Mouse (Mus musculus) right cerebral cortex, adult 18-20 months (tissue): ENCODE data around the gene Tulp4.
A peak's percentile ranks its signal among the peaks of the same experiment; 100 is the strongest.

Experiments
- DNase-seq: peaks from one replicate; pipeline ENCODE4 v3.0.0; 2022; ENCODE audit warnings: mixed read lengths

The Tulp4 gene

DNA sequence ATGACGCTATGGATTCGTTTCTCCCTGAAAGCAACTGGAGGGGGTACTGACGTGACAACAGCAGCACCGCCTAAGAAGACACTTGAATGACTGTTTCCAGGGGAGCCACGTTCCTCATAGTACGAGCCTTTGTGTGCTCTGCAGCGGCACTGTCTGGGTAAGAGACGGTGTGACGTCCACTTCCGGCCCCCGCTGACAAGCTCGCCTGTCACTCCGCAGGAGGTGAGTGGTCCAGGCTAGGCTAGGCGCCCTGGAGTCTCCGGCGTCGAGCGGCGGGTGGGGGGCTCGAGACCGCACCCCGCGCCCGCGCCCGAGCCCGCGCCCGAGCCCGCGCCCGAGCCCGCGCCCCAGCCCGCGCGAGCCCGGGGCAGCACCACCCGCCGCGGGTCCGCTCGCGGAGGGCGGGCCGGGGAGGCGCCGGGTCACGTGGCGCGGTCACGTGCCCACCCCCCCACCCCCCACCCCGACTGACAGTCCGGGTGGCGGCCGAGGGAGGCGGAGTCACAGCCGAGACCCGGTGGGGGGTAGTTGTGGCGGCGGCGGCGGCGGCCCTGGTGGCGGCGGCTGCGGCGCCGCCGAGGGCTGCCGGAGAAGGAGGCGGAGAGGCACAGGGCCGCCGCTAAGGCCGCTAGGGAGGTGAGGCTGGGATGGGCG, at the start of gene Tulp4:
Gene Tulp4, plus strand, starts transcription at position 77 of the 654 bp plus-strand sequence.
- DNase-seq: peak; percentile 89

- DNase-seq: no peak
Measured at GRCm38 (mm10) chr17:6062793-6063192, 43.4 kb upstream of the Tulp4 start.

DNA sequence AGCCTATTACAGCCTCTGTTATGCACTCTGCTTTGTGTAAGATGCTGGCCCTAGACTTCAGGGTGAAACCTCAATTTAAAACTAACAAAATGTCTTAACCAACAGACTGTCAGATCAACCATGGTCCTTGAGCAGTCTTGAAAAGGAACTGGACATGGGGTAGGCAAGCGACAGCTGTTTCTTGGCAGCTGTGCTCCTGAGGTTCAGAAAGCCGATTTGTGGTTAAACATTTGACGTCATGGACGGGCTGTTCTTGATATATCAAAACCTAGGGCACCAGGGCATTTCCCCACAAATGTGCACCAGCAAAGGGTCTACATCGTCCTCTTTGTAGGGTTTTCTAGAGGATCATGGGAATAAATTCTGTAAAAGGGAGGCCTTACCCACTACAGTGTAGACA, 42.7 kb upstream of the Tulp4 start:
- DNase-seq: no peak

DNA sequence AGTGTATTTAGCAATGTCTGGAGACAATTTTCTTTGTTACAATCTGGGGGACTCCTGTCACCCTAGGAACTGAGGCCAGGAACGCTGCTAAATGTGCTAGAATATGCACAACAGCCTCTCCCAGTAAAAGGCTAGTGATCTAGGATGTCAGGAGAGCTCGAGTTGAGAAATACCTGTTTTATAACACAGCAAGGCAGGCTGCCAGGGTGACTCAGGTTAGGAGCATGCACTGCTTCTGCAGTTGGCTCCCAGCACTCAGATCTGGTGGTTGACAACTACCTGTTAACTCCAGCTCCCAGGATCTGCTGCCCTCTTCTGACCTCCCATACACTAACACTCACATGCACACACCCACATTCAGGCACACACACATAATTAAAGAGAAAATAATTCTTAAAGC, 40.2 kb upstream of the Tulp4 start:
- DNase-seq: no peak

DNA sequence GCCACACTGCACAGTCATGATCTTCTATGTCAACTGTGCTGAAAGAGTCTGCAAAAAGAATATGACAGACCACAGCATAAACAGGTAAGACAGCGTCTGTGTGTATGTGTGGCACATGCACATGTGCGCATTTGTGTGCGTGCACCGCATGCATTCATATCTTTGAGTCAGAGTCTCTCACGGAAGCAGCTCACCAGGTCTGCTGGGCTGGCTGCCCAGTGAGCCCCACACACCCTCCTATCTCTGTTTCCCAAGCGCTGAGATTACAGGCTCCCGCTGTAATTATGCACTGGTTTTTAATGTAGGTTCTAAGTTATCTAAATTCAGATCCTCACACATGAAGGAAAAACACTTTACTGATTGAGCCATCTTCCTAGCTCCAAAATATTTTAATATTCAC, 38.6 kb upstream of the Tulp4 start:
- no peak for DNase-seq

- no peak for DNase-seq
Measured at GRCm38 (mm10) chr17:6069866-6070265, 36.4 kb upstream of the Tulp4 start.

DNA sequence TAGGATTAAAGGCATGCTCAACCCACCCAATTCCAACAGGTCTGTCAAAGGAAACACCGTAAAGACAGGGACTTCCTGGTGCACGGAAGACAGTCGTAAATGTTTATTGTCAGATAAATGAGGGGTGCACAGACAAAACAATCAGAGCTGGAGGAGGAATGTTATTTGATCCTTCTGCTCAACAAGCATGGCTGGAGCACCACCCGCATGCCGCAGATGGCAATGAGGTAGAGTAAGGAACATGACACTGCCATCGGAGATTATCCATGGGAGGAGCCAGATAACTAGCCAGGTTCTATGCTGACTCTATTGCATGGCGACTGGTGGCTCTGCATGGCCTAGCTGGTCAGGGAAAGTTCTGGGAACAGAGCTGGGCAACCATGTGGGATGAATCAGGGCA, 32.8 kb upstream of the Tulp4 start:
- DNase-seq: no peak

DNA sequence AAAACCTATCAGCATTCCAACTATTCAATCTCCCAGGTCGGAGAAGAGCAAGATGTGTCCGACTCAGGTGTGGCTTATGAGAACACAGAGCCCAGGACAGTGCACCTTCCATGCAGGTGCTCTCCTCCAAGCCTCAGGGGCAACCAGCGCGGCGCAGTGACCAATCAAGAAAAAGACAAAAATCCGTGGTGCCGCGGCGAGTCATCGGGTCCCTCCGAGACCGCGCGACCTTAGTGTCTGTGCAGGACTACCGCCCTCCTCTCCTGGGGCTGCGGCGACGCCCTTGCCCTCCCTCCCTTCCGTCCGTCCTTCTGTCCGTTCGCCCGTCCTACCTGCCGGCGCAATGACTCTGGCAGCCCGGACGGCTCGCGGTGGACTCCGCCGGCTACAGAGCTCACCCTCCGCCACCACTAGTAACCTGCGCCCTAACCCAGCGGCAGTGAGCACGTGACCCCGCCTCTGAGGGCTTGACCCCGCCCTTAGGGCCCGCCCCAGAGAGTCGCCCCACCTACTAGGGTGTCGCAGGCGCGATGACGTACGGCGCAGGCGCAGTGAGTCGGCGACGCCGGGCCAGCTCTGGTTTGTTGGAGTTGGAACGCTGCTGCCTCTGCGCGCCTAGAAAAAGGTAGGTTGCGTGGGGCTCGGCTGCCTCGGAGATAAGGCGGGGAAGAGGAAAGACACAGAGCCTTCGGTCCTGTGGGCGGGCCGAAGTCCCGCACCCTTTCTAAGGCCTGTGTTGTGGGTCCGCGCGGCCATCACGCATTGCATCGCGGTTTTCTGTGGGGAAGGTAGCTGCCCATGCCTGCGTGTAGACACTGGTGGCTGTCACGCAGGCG, 26.7 kb upstream of the Tulp4 start, which contains the start of the genes Serac1 and Gtf2h5:
Gene Serac1, minus strand, starts transcription at position 455 of the 836 bp plus-strand sequence.
Gene Gtf2h5, plus strand, starts transcription at position 500 of the 836 bp plus-strand sequence.
- DNase-seq: peak; percentile 98

DNA sequence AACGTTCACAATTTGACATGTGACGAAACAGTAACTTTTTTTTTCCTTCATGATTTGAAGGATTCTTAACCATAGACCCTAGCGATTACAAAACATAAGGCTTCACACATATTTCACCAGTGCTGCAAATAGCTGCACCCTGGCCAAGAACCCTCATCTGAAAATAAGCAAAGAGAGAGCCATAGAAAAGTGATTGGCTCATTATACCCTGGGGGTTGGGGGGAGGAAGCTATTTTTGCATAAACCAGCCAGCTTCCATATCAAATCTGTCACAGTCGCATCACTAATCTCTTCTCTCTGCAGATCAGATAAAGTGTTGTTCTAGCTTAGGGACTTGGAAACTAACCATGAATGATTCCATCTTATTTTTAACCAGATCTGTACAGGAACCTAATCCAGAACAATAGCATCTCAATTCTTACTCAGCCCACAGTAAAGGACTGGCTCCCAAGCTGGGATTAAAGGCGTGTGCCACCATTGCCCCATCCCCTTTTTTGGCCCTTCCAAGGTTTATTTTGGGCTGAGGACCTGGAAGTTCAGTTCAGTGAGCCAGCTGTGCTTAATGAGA, 22.8 kb upstream of the Tulp4 start:
- no peak for DNase-seq

- no peak for DNase-seq
Measured at GRCm38 (mm10) chr17:6091604-6092003, 14.6 kb upstream of the Tulp4 start.

- DNase-seq: no peak
Measured at GRCm38 (mm10) chr17:6095579-6095978, 10.7 kb upstream of the Tulp4 start.

DNA sequence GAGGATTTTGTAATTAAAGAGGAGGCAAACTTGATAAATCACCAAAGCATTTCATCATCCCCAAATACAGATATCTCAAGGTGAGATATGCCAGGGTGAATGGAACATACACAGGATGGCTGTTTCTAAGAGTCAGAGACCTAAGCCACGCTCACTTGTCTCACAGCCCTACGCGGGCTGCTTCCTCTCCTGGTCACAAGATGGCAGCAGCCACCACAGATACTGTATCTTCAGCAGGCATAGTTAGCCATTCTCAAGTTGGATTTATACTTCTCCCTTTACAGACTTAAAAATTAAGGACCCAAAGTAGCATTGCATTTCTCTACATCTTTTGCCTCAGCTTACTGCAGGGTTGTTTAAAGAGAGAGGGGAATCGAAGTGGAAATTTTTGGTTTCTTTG, 8.4 kb upstream of the Tulp4 start:
- peak; percentile 55 for DNase-seq

- no peak for DNase-seq
Measured at GRCm38 (mm10) chr17:6102287-6102686, 4.0 kb upstream of the Tulp4 start.

- no peak for DNase-seq
Measured at GRCm38 (mm10) chr17:6103566-6103965, 2.7 kb upstream of the Tulp4 start.

DNA sequence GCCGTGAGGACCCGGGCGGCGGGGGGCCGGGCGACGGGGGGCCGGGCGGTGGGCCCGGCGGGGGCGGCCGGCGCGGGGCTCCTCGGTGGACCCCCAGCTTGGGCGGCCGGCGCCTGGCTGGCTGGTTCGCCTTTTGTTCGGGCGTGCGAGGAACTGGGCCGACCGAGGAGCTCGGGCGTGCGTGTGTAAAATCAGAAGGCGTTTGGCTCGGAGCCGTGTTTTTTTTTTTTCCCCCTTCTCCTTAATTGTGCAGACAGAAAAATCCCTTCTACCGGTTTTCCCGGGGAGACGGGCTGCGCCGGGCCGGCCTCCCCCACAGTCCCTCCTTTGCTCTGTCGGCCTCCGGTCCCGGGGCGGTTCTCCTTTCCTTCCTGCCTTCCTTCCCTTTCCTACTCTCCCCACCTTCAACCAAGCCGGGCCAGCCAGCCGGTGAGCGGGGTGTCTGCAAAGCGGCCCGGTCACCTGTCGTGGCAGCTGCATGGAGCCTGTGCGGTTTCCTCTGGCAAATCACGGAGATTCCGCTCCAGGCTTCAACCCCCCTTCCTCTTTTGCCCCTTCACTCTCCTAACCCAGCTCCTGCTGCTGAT, 871 bp downstream of the Tulp4 start:
- DNase-seq: peak; percentile 50

DNA sequence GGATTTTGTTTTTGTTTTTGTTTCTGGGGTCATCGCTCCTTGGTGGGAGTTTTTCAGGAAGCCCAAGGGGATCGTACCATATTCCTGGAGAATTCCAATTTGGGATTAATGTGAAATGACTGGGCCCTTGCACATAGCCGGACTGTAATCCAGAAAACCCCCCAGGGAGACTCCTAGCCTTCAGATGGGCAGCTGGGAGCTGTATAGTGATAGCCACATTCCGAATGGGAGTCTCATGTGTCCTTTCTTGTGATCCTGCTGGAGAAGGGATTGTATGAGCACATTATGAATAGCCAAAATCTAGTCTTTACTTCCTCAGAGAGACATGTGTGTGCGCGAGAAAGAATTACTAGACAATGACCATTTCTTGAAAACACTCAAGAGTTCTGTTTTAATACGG, 1.9 kb downstream of the Tulp4 start:
- DNase-seq: no peak

DNA sequence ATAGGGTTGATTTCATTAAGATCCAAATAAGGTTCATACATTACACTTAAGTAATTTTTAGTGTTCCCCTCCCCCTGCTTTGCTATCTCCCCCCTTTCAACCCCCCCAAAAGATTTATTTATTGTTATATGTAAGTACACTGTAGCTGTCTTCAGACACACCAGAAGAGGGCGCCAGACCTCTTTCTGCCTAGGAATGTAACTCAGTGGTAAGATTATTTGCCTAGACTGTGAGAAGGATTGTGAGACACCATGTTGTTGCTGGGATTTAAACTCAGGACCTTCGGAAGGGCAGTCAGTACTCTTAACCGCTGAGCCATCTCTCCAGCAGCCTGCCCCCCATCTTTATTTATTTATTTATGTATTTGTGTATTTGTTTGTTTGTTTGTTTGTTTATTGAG, 4.7 kb downstream of the Tulp4 start:
- DNase-seq: no peak

DNA sequence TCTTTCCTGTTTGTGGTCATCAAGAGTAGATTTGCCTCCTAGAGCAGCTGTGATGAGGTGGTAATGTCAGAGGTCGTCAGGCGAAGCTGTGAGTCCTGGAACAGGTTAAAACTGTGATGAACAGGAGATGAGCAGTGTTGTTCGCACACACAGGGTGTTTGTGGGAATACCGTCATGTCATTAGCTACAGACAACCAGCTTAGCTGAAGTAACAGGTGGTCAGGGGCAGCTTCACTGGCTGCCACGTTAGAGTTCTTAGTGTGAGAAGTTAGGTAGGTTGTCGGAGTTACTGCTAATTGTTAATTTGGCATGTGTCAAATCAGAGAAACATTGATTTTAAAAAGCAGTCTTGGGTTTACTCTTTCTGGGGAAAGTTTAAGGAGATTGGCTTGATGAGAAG, 7.4 kb downstream of the Tulp4 start:
- no peak for DNase-seq

- no peak for DNase-seq
Measured at GRCm38 (mm10) chr17:6115085-6115484, 8.8 kb downstream of the Tulp4 start.

DNA sequence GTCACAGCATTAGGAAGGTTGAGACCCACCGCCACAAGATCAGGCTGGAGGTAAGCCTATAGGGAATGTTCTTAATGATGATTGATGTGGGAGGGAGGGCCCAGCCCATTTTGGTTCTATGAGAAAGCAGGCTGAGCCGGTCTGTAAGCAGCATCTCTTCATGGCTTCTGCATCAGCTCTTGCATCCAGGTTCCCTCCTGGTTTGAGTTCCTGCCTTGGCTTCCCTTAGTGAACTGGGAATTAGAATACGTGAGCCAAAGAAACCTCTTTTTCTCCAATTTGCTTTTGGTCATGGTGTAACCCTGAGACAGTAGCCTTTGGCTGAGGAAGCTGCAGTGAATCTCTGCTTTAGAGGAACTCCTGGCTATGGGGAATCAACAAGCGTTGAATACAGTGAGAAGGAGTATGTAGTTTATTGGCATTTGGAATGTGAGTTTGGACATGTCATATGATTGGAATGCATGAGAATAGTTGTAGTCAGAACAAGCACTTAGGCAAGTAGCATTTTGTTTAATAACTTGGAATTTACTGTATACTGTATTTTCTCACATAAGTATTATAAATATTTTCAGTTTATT, 11.0 kb downstream of the Tulp4 start:
- DNase-seq: no peak

- DNase-seq: no peak
Measured at GRCm38 (mm10) chr17:6117917-6118316, 11.7 kb downstream of the Tulp4 start.

GRCm38 (mm10) chr17:6118861-6119260, 12.6 kb downstream of the Tulp4 start:
- DNase-seq: no peak

DNA sequence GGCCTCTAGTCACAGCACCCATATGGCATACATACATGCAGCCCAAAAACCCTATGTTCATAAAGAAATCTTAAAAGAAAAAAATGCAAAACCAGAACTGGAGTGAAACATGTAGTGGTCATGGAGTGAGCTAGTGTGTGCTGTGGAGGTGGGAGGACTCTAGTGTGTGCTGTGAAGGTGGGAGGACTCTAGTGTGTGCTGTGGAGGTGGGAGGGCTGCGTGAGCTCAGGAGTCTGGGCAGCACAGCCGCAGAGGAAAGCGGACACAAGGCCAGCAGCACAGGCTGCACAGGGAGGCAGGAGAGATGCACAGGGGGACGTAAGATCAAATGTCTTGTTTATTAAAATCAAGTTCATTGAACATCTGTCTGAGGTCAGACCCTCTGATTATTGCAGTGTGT, 17.5 kb downstream of the Tulp4 start:
- DNase-seq: peak; percentile 21
